Mouse (Mus musculus) embryonic facial prominence, embryonic 15.5 days (tissue): ENCODE measurements at regions not wholly inside any gene's neighbourhood (a gene's known extent, or its start where the extent isn't known, plus 50 kb on each side); places are given as distances from the start of the nearest gene placed in this dataset.

Experiments
- ATAC-seq: fragments of 200-750 bp; cut with Nextera tagmentation; 2 replicates; pipeline ENCODE4 v1.8.0; 2017; ENCODE audit warnings: low read depth, moderate TSS enrichment; ENCODE audit not compliant: insufficient number of reproducible peaks, low FRiP score, low TSS enrichment
- H3K27ac ChIP-seq: fragments of 300-500 bp; sonication (generic); replicated peaks from 2 replicates; pipeline ENCODE4 v1.5.1; 2015; ENCODE audit warnings: mild to moderate bottlenecking, inconsistent platforms
- H3K27me3 ChIP-seq: fragments of 300-500 bp; sonication (generic); 2 replicates; pipeline ENCODE4 v1.6.1; 2015; ENCODE audit warnings: inconsistent platforms
- H3K36me3 ChIP-seq: fragments of 300-500 bp; sonication (generic); 2 replicates; pipeline ENCODE4 v1.6.1; 2015; ENCODE audit warnings: mild to moderate bottlenecking, inconsistent platforms
- H3K4me1 ChIP-seq: fragments of 300-500 bp; sonication (generic); 2 replicates; pipeline ENCODE4 v1.6.1; 2015; ENCODE audit warnings: inconsistent platforms
- H3K4me2 ChIP-seq: fragments of 300-500 bp; sonication (generic); replicated peaks from 2 replicates; pipeline ENCODE4 v1.6.1; 2015; ENCODE audit warnings: mild to moderate bottlenecking, inconsistent platforms
- H3K4me3 ChIP-seq: fragments of 300-500 bp; sonication (generic); replicated peaks from 2 replicates; pipeline ENCODE4 v1.5.1; 2015; ENCODE audit warnings: mild to moderate bottlenecking, inconsistent platforms
- H3K9ac ChIP-seq: fragments of 300-500 bp; sonication (generic); 2 replicates; pipeline ENCODE4 v1.6.1; 2015; ENCODE audit warnings: inconsistent platforms
- H3K9me3 ChIP-seq: fragments of 300-500 bp; sonication (generic); replicated peaks from 2 replicates; pipeline ENCODE4 v1.6.1; 2016; ENCODE audit warnings: inconsistent platforms
- WGBS: fragments of 180-500 bp; shearing (Covaris S2); methylation state at CpG from one replicate; pipeline ENCODE4 v1.1.7; 2015; 5-methylcytosine and 5-hydroxymethylcytosine counted together

- Histone ChIP-seq H3K4me2 (no peak overlapping the region), H3K4me1 (no peaks in the 10 kb centered on the region), H3K9ac (no peak overlapping the region), H3K36me3 (no peaks in the 10 kb centered on the region), H3K9me3 (no peaks in the 10 kb centered on the region), H3K27ac (no peak overlapping the region), H3K27me3 (no peaks in the 10 kb centered on the region), H3K4me3 (no peak overlapping the region)
- WGBS: 79% methylated on average over 3 of the region's 3 CpGs
- ATAC-seq: no peak
These were observed 841.3 kb upstream of the Lrrc6 start for GRCm38 (mm10) chr15:67342050-67342449.

DNA sequence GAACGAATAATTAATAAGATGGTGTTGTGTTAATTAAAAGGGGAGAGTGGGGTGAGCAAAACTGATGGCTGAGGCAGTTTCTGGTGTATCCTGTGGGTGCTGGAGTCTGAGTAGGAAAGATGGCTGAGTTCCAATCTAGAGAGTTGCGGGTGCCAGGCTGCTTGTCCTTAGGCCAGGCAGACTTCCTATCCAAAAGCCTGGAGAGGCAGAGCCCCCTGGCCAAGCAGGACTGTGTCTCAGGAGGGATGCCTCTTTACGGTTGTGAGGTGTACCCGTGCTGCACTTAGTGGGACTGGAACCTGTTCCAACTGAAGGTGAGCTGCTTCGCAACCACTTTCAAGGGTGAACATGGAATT, 836.3 kb upstream of the Lrrc6 start:
- 75% methylated on average over 5 of the region's 5 CpGs for WGBS
- Histone ChIP-seq H3K27me3 (no peaks in the 10 kb centered on the region), H3K4me2 (no peak overlapping the region), H3K36me3 (no peaks in the 10 kb centered on the region), H3K9me3 (no peaks in the 10 kb centered on the region), H3K9ac (no peak overlapping the region), H3K4me3 (no peak overlapping the region), H3K4me1 (no peaks in the 10 kb centered on the region), H3K27ac (no peak overlapping the region)
- no peak for ATAC-seq

DNA sequence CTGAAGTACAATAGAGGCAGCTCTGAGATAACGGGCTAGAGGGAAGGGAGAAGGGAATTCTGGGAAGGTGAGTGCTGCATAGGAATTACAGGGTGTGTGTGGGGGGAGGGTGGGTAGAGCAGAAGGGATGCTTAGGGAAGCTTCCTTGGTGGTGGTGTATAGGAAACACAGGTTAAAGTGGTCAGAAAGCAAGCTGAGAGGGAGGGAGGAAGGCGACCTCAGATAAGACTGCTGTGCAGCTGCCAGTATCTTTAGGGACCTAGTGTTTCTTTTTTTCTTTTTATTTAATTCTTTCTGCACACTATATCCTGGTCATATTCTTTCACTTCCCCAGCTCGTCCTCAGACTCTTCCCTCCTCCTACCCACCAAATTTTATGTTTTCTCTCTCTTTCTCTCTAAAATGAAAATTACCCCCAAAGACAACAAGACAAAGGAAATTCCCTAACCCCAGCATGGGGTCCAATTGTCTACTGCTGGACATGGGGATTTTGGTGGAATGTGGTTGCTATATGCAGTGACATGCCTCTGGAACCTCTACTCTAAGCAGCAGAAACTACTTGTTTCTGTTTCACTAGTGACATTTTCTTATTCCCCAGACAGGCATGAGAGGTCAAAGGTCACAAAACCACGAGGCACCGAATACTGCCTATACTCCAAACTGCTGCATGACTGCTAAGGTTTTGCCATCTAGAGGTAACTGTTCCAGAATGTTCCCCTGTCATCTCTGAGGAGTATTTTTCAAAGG, 835.8 kb upstream of the Lrrc6 start:
- Histone ChIP-seq H3K9me3 (no peaks in the 10 kb centered on the region), H3K4me2 (no peak overlapping the region)
- ATAC-seq: no peak

DNA sequence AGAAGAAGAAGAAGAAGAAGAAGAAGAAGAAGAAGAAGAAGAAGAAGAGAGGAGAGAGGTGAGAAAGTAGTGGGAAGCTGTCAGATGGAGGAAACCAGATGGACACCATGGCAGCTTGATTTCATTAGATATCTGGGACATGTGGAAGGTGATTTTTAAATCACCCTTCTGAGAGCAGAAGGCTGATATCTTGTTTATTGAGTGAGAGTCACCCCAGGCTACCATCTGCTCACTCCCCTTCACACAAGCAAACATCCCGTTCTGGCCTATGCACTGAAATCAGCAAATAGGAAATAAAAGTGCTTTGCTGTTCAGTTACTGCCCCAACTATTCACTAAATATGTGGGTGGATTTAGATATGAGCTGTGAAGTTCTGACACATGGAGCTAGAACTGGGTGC, 831.8 kb upstream of the Lrrc6 start:
- H3K27me3 ChIP-seq: no peaks in the 10 kb centered on the region
- H3K9me3 ChIP-seq: no peaks in the 10 kb centered on the region
- no peak overlapping the region for H3K4me3 ChIP-seq
- no peak overlapping the region for H3K4me2 ChIP-seq
- no peaks in the 10 kb centered on the region for H3K36me3 ChIP-seq
- H3K9ac ChIP-seq: no peak overlapping the region
- no peak for ATAC-seq
- WGBS: 63% methylated on average over 1 of the region's 1 CpGs
- no peaks in the 10 kb centered on the region for H3K4me1 ChIP-seq
- H3K27ac ChIP-seq: no peak overlapping the region

More for the DNA sequence above, 835.8 kb upstream of the Lrrc6 start:
- H3K9ac ChIP-seq: no peak overlapping the region
- no peaks in the 10 kb centered on the region for H3K27me3 ChIP-seq
- 54% methylated on average over 5 of the region's 5 CpGs for WGBS
- no peaks in the 10 kb centered on the region for H3K36me3 ChIP-seq
- no peak overlapping the region for H3K27ac ChIP-seq
- H3K4me1 ChIP-seq: no peaks in the 10 kb centered on the region
- no peak overlapping the region for H3K4me3 ChIP-seq

DNA sequence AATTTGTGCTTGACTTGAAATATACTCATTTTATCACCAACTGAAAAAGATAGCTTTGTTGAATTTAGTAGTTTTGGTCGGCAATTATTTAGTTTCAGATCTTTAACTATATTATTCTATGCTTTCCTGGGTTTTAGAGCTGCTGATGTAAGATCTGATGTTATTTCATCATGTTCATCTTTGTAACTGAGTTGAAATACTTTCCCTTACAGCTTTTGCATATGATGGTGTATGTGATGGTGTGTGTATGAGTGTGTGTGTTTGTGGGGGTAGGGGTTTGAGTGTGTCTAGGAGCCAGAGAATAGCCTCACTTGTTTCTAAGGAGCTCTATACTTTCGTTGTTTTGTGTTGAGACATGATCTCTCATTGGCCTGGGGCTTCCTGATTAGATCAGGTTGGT, 819.6 kb upstream of the Lrrc6 start:
- no peak for ATAC-seq
- H3K36me3 ChIP-seq: no peaks in the 10 kb centered on the region
- H3K4me2 ChIP-seq: no peak overlapping the region
- H3K4me3 ChIP-seq: no peak overlapping the region
- no peak overlapping the region for H3K9ac ChIP-seq
- H3K9me3 ChIP-seq: no peaks in the 10 kb centered on the region
- H3K27me3 ChIP-seq: no peaks in the 10 kb centered on the region
- whole genome bisulfite sequencing: 63% methylated on average over 2 of the region's 2 CpGs
- no peaks in the 10 kb centered on the region for H3K4me1 ChIP-seq
- H3K27ac ChIP-seq: no peak overlapping the region

DNA sequence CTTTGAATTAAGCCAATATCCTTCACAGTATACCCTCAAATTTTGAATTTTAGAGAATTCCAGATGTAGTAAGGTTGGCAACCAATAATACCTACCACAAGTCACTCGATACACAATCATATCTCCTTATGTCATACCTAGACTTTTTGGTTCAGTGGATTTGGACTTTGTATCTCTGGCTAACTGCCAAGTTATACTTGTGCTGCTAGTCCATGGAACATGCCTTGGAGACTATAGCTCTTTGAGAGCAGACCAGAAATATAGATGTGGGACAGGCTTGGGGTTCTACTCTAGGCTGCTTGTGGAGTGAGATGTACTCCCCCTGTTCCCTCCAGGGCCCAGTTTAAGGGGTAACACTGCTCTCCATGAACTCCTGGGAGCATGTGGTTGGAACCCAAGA, 814.5 kb upstream of the Lrrc6 start:
- no peaks in the 10 kb centered on the region for H3K4me1 ChIP-seq
- ATAC-seq: no peak
- 79% methylated on average over 1 of the region's 1 CpGs for WGBS

GRCm38 (mm10) chr15:67313648-67314047, 812.9 kb upstream of the Lrrc6 start:
- no peak for ATAC-seq
- Histone ChIP-seq H3K4me1 (no peaks in the 10 kb centered on the region), H3K27me3 (no peaks in the 10 kb centered on the region), H3K27ac (no peak overlapping the region), H3K4me2 (no peak overlapping the region), H3K9me3 (no peaks in the 10 kb centered on the region), H3K4me3 (no peak overlapping the region), H3K9ac (no peak overlapping the region), H3K36me3 (no peaks in the 10 kb centered on the region)

More for the DNA sequence above, 814.5 kb upstream of the Lrrc6 start:
- H3K9ac ChIP-seq: no peak overlapping the region
- no peaks in the 10 kb centered on the region for H3K27me3 ChIP-seq
- H3K4me2 ChIP-seq: no peak overlapping the region
- no peak overlapping the region for H3K4me3 ChIP-seq
- no peaks in the 10 kb centered on the region for H3K9me3 ChIP-seq
- H3K36me3 ChIP-seq: no peaks in the 10 kb centered on the region
- no peak overlapping the region for H3K27ac ChIP-seq

GRCm38 (mm10) chr15:67305681-67306080, 805.0 kb upstream of the Lrrc6 start:
- Histone ChIP-seq H3K27me3 (no peaks in the 10 kb centered on the region), H3K27ac (no peak overlapping the region), H3K36me3 (no peaks in the 10 kb centered on the region), H3K9me3 (no peaks in the 10 kb centered on the region), H3K4me1 (0 out of 2 replicates have a peak, but pooled peaks cover 6% of the 10 kb centered on the region), H3K9ac (no peak overlapping the region), H3K4me2 (no peak overlapping the region), H3K4me3 (no peak overlapping the region)
- ATAC-seq: no peak
- WGBS: 66% methylated on average over 1 of the region's 1 CpGs

GRCm38 (mm10) chr15:67303804-67304203, 803.1 kb upstream of the Lrrc6 start:
- Histone ChIP-seq H3K4me2 (no peak overlapping the region), H3K36me3 (no peaks in the 10 kb centered on the region), H3K27me3 (no peaks in the 10 kb centered on the region), H3K27ac (no peak overlapping the region), H3K4me3 (no peak overlapping the region), H3K9ac (no peak overlapping the region), H3K4me1 (0 out of 2 replicates have a peak, but pooled peaks cover 6% of the 10 kb centered on the region), H3K9me3 (no peaks in the 10 kb centered on the region)
- ATAC-seq: no peak
- WGBS: 73% methylated on average over 1 of the region's 1 CpGs

GRCm38 (mm10) chr15:67301871-67302363, 801.2 kb upstream of the Lrrc6 start:
- no peaks in the 10 kb centered on the region for H3K27me3 ChIP-seq
- WGBS: 49% methylated on average over 6 of the region's 6 CpGs
- H3K27ac ChIP-seq: peak overlapping the region; percentile 36; the same call in 1 of the 2 replicates
- H3K9ac ChIP-seq: no peak overlapping the region
- no peaks in the 10 kb centered on the region for H3K9me3 ChIP-seq
- 0 out of 2 replicates have a peak, but pooled peaks cover 6% of the 10 kb centered on the region for H3K4me1 ChIP-seq
- no peaks in the 10 kb centered on the region for H3K36me3 ChIP-seq
- no peak overlapping the region for H3K4me3 ChIP-seq
- no peak overlapping the region for H3K4me2 ChIP-seq
- ATAC-seq: peak; percentile 88

DNA sequence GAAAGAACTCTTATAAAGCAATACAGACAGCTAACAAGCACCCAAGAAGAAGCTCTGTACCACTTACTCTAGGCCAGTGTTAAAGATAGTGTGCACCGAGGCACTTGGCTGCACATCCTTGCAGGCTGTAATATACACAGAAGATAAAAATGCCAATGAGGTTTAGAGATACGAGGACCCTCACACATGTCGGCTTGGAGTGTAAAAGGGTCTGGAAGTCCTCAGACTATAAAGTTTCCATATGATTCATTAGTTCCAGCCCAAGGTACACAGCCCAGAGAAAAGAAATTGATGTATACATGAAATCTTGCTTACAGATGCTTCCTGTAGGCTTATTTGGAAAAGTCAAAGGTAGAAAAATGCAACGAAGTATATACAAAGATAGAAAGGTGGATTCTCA, 800.3 kb upstream of the Lrrc6 start:
- no peak overlapping the region for H3K4me3 ChIP-seq
- no peaks in the 10 kb centered on the region for H3K27me3 ChIP-seq
- WGBS: 58% methylated on average over 4 of the region's 4 CpGs
- no peak overlapping the region for H3K9ac ChIP-seq
- H3K9me3 ChIP-seq: no peaks in the 10 kb centered on the region
- 0 out of 2 replicates have a peak, but pooled peaks cover 6% of the 10 kb centered on the region for H3K4me1 ChIP-seq
- ATAC-seq: no peak
- H3K36me3 ChIP-seq: no peaks in the 10 kb centered on the region
- no peak overlapping the region for H3K4me2 ChIP-seq
- peak overlapping the region; percentile 36 for H3K27ac ChIP-seq

GRCm38 (mm10) chr15:67294797-67295196, 794.1 kb upstream of the Lrrc6 start:
- Histone ChIP-seq H3K4me2 (no peak overlapping the region), H3K36me3 (no peaks in the 10 kb centered on the region), H3K4me1 (no peaks in the 10 kb centered on the region), H3K27ac (no peak overlapping the region), H3K9me3 (no peaks in the 10 kb centered on the region), H3K4me3 (no peak overlapping the region), H3K9ac (no peak overlapping the region), H3K27me3 (no peaks in the 10 kb centered on the region)
- no peak for ATAC-seq
- whole genome bisulfite sequencing: 73% methylated on average over 1 of the region's 1 CpGs
